ENCODE assay signal across 17 mouse cellular contexts in genomic region chr15:78873803-78874435, GRCm38 (mm10). TPM values are rescaled to one million over a fixed set of nuclear protein-coding genes. Genes with fewer than 3 reads are reported as not detected.
A peak's percentile ranks its signal among the peaks of the same experiment; 100 is the strongest.
DNase-seq lines count a peak whose midpoint lies in the region; ATAC-seq and TF ChIP-seq lines count a peak whose summit lies in the region.
"Had no signal": no experiment of that assay in that cellular context is flagged by ENCODE, and none has a peak within 500 bp of the region (broad histone marks: within the 10 kb centered on the region; RNA-seq: fewer than 3 reads in every experiment).

No protein-coding gene starts in this region.

- H3K4me2 ChIP-seq in hindbrain, embryonic 14.5 days (replicated peaks): no peak overlapping the region
- H3K4me2 ChIP-seq in midbrain, embryonic 15.5 days: no peak overlapping the region
- H3K4me2 ChIP-seq in hindbrain, postnatal 0 days (ENCODE audit: low read depth, low read length): no peak overlapping the region
- H3K4me2 ChIP-seq: limb, embryonic 12.5 days had no signal

- H3K27me3 ChIP-seq in hindbrain, embryonic 10.5 days (ENCODE audit: insufficient read depth, poor library complexity, severe bottlenecking): no peaks in the 10 kb centered on the region
- H3K27me3 ChIP-seq in hindbrain, embryonic 14.5 days (ENCODE audit: control insufficient read depth, insufficient read depth, low read length): no peaks in the 10 kb centered on the region
- no peaks in the 10 kb centered on the region for H3K27me3 ChIP-seq in midbrain, embryonic 10.5 days (ENCODE audit: low read depth, poor library complexity, severe bottlenecking)
- no peaks in the 10 kb centered on the region for H3K27me3 ChIP-seq in midbrain, embryonic 15.5 days (replicated peaks)
- H3K27me3 ChIP-seq in embryonic facial prominence, embryonic 10.5 days (replicated peaks; ENCODE audit: low read depth, poor library complexity, severe bottlenecking): peaks cover 6% of the 10 kb centered on the region
- H3K27me3 ChIP-seq in hindbrain, postnatal 0 days (ENCODE audit: insufficient read depth, low read length): no peaks in the 10 kb centered on the region
- H3K27me3 ChIP-seq: limb, embryonic 12.5 days had no signal

- no peak for ATAC-seq in hindbrain, embryonic 14.5 days (ENCODE audit: low FRiP score)
- ATAC-seq in midbrain, embryonic 15.5 days (replicated peaks): no peak
- no peak for ATAC-seq in hindbrain, postnatal 0 days
- ATAC-seq in megakaryocyte-erythroid progenitor cell, adult 5-6 weeks (replicated peaks; ENCODE audit: low FRiP score, low TSS enrichment, poor library complexity, severe bottlenecking): no peak

- peak overlapping the region; percentile 70; the same call in 1 of the 2 replicates for H3K27ac ChIP-seq in hindbrain, embryonic 10.5 days
- H3K27ac ChIP-seq in hindbrain, embryonic 14.5 days: no peak overlapping the region
- H3K27ac ChIP-seq in midbrain, embryonic 10.5 days (replicated peaks): peak overlapping the region; percentile 52; the same call in 1 of the 2 replicates
- H3K27ac ChIP-seq in midbrain, embryonic 15.5 days: no peak overlapping the region
- H3K27ac ChIP-seq in embryonic facial prominence, embryonic 10.5 days (replicated peaks): peak overlapping the region; percentile 48; the same call in 1 of the 2 replicates
- H3K27ac ChIP-seq in hindbrain, postnatal 0 days: no peak overlapping the region
- H3K27ac ChIP-seq: kidney, postnatal 0 days; limb, embryonic 12.5 days; macrophage had no signal

- DNase-seq in hindbrain, embryonic 10.5 days (ENCODE audit: low spot score): no peak
- no peak for DNase-seq in hindbrain, embryonic 14.5 days (ENCODE audit: low spot score)
- DNase-seq in midbrain, embryonic 10.5 days (ENCODE audit: low spot score): no peak
- DNase-seq in embryonic facial prominence, embryonic 10.5 days (ENCODE audit: low spot score): no peak
- DNase-seq in hindbrain, postnatal 0 days (ENCODE audit: low spot score): peak; percentile 60
- no peak for DNase-seq in embryo, embryonic 11 days
- DNase-seq: cerebellum, postnatal 36 days; gastrocnemius, postnatal 10 days; heart, postnatal 10 days; spleen, adult 18-20 months had no signal

- WGBS in hindbrain, embryonic 10.5 days: 52% methylated on average over 13 of the region's 13 CpGs
- whole genome bisulfite sequencing in hindbrain, embryonic 14.5 days: 50% methylated on average over 13 of the region's 13 CpGs
- WGBS in midbrain, embryonic 10.5 days: 53% methylated on average over 13 of the region's 13 CpGs
- WGBS in midbrain, embryonic 15.5 days: 48% methylated on average over 13 of the region's 13 CpGs
- 60% methylated on average over 13 of the region's 13 CpGs for WGBS in embryonic facial prominence, embryonic 10.5 days
- WGBS in hindbrain, postnatal 0 days: 37% methylated on average over 13 of the region's 13 CpGs

- no peaks in the 10 kb centered on the region for H3K9me3 ChIP-seq in hindbrain, embryonic 10.5 days
- H3K9me3 ChIP-seq in hindbrain, embryonic 14.5 days (ENCODE audit: control insufficient read depth, low read length): no peaks in the 10 kb centered on the region
- no peaks in the 10 kb centered on the region for H3K9me3 ChIP-seq in midbrain, embryonic 10.5 days (replicated peaks)
- H3K9me3 ChIP-seq in midbrain, embryonic 15.5 days: no peaks in the 10 kb centered on the region
- no peaks in the 10 kb centered on the region for H3K9me3 ChIP-seq in embryonic facial prominence, embryonic 10.5 days
- H3K9me3 ChIP-seq in hindbrain, postnatal 0 days (ENCODE audit: low read length): no peaks in the 10 kb centered on the region
- H3K9me3 ChIP-seq: limb, embryonic 12.5 days had no signal

- peaks cover 60% of the 10 kb centered on the region for H3K4me1 ChIP-seq in hindbrain, embryonic 10.5 days (replicated peaks)
- peaks cover 17% of the 10 kb centered on the region for H3K4me1 ChIP-seq in hindbrain, embryonic 14.5 days (replicated peaks; ENCODE audit: control insufficient read depth, insufficient read depth, low read length)
- H3K4me1 ChIP-seq in midbrain, embryonic 10.5 days: peaks cover 48% of the 10 kb centered on the region
- H3K4me1 ChIP-seq in midbrain, embryonic 15.5 days: peaks cover 22% of the 10 kb centered on the region
- H3K4me1 ChIP-seq in embryonic facial prominence, embryonic 10.5 days: peaks cover 46% of the 10 kb centered on the region
- H3K4me1 ChIP-seq in hindbrain, postnatal 0 days (ENCODE audit: insufficient read depth, low read length): 0 out of 2 replicates have a peak, but pooled peaks cover 4% of the 10 kb centered on the region

- no peak overlapping the region for H3K9ac ChIP-seq in hindbrain, embryonic 14.5 days
- H3K9ac ChIP-seq in midbrain, embryonic 15.5 days: no peak overlapping the region
- no peak overlapping the region for H3K9ac ChIP-seq in hindbrain, postnatal 0 days (replicated peaks; ENCODE audit: low read length)
- H3K9ac ChIP-seq: limb, embryonic 12.5 days had no signal

- no peaks in the 10 kb centered on the region for H3K36me3 ChIP-seq in hindbrain, embryonic 10.5 days
- no peaks in the 10 kb centered on the region for H3K36me3 ChIP-seq in hindbrain, embryonic 14.5 days (replicated peaks; ENCODE audit: control insufficient read depth, insufficient read depth)
- no peaks in the 10 kb centered on the region for H3K36me3 ChIP-seq in midbrain, embryonic 10.5 days
- H3K36me3 ChIP-seq in midbrain, embryonic 15.5 days (replicated peaks): no peaks in the 10 kb centered on the region
- no peaks in the 10 kb centered on the region for H3K36me3 ChIP-seq in embryonic facial prominence, embryonic 10.5 days (replicated peaks)
- no peaks in the 10 kb centered on the region for H3K36me3 ChIP-seq in hindbrain, postnatal 0 days (ENCODE audit: insufficient read depth, low read length)
- H3K36me3 ChIP-seq: limb, embryonic 12.5 days had no signal

- TF ChIP-seq CTCF in hindbrain, postnatal 0 days (IDR thresholded peaks at IDR 0.05; ENCODE audit: low read depth): peak; percentile 40; the same call in 1 of the 2 replicates

- H3K4me3 ChIP-seq in hindbrain, embryonic 10.5 days: 0 out of 2 replicates have a peak overlapping the region, but pooled peaks have one; percentile 11
- H3K4me3 ChIP-seq in hindbrain, embryonic 14.5 days (replicated peaks; ENCODE audit: low read length): no peak overlapping the region
- H3K4me3 ChIP-seq in midbrain, embryonic 10.5 days: no peak overlapping the region
- no peak overlapping the region for H3K4me3 ChIP-seq in midbrain, embryonic 15.5 days
- no peak overlapping the region for H3K4me3 ChIP-seq in embryonic facial prominence, embryonic 10.5 days
- H3K4me3 ChIP-seq in hindbrain, postnatal 0 days (ENCODE audit: low read length): no peak overlapping the region
- H3K4me3 ChIP-seq: limb, embryonic 12.5 days had no signal

RNA-seq across cellular contexts. Expression of gene Gga1, which starts 3.1 kb away (rescaled TPM):
- polyA plus RNA-seq in hindbrain, embryonic 10.5 days (2016; fragmentation: Nextera tagmentation; extraction: Ambion mirVana): 51.1 and 60.7 TPM in 2 replicates
- polyA plus RNA-seq in hindbrain, embryonic 14.5 days (2014; fragmentation: Nextera tagmentation; extraction: Ambion mirVana): 40.1 and 43.0 TPM in 2 replicates
- 47.1 and 52.8 TPM in 2 replicates for polyA plus RNA-seq in midbrain, embryonic 10.5 days (2016; fragmentation: Nextera tagmentation; extraction: Ambion mirVana)
- 50.7 and 50.8 TPM in 2 replicates for polyA plus RNA-seq in midbrain, embryonic 15.5 days (2015; fragmentation: Nextera tagmentation; extraction: Ambion mirVana)
- 52.0 and 53.5 TPM in 2 replicates for polyA plus RNA-seq in embryonic facial prominence, embryonic 10.5 days (2016; fragmentation: Nextera tagmentation; extraction: Ambion mirVana)
- total RNA-seq in hindbrain, postnatal 0 days (2014; rRNA removed): 40.0 and 47.1 TPM in 2 replicates
- 40.1 and 41.2 TPM in 2 replicates for polyA plus RNA-seq in hindbrain, postnatal 0 days (2015; fragmentation: Nextera tagmentation; extraction: Ambion mirVana)
- total RNA-seq in megakaryocyte-erythroid progenitor cell, adult 5-6 weeks (2014; fragmentation: Nextera tagmentation): 30.0 and 47.6 TPM in 2 replicates
- 7.8 and 10.9 TPM in 2 replicates for total RNA-seq in megakaryocyte-erythroid progenitor cell, adult 5-6 weeks (2017)

RNA-seq across cellular contexts. Expression of gene Lgals2, which starts 18.6 kb away (rescaled TPM):
- not detected in 2 replicates for polyA plus RNA-seq in hindbrain, embryonic 10.5 days (2016; fragmentation: Nextera tagmentation; extraction: Ambion mirVana)
- polyA plus RNA-seq in hindbrain, embryonic 14.5 days (2014; fragmentation: Nextera tagmentation; extraction: Ambion mirVana): not detected in 2 replicates
- polyA plus RNA-seq in midbrain, embryonic 10.5 days (2016; fragmentation: Nextera tagmentation; extraction: Ambion mirVana): not detected in 2 replicates
- 0.31 TPM in 1 of 2 replicates, not detected in the other for polyA plus RNA-seq in midbrain, embryonic 15.5 days (2015; fragmentation: Nextera tagmentation; extraction: Ambion mirVana)
- polyA plus RNA-seq in embryonic facial prominence, embryonic 10.5 days (2016; fragmentation: Nextera tagmentation; extraction: Ambion mirVana): not detected in 2 replicates
- not detected in 2 replicates for total RNA-seq in hindbrain, postnatal 0 days (2014; rRNA removed)
- polyA plus RNA-seq in hindbrain, postnatal 0 days (2015; fragmentation: Nextera tagmentation; extraction: Ambion mirVana): not detected in 2 replicates
- total RNA-seq in megakaryocyte-erythroid progenitor cell, adult 5-6 weeks (2014; fragmentation: Nextera tagmentation): not detected in 2 replicates
- not detected in 2 replicates for total RNA-seq in megakaryocyte-erythroid progenitor cell, adult 5-6 weeks (2017)
- total RNA-seq: CH12.LX; gastrocnemius, postnatal 10 days; layer of hippocampus, postnatal 25 days had no signal
- polyA plus RNA-seq: limb, embryonic 12.5 days; macrophage had no signal

RNA-seq across cellular contexts. Expression of gene Gm49510, which starts 25.5 kb away (rescaled TPM):
- polyA plus RNA-seq in hindbrain, embryonic 10.5 days (2016; fragmentation: Nextera tagmentation; extraction: Ambion mirVana): 0.29 and 0.38 TPM in 2 replicates
- 0.16 TPM in 1 of 2 replicates, not detected in the other for polyA plus RNA-seq in hindbrain, embryonic 14.5 days (2014; fragmentation: Nextera tagmentation; extraction: Ambion mirVana)
- polyA plus RNA-seq in midbrain, embryonic 10.5 days (2016; fragmentation: Nextera tagmentation; extraction: Ambion mirVana): 0.12 TPM in 1 of 2 replicates, not detected in the other
- not detected in 2 replicates for polyA plus RNA-seq in midbrain, embryonic 15.5 days (2015; fragmentation: Nextera tagmentation; extraction: Ambion mirVana)
- polyA plus RNA-seq in embryonic facial prominence, embryonic 10.5 days (2016; fragmentation: Nextera tagmentation; extraction: Ambion mirVana): 0.34 and 0.74 TPM in 2 replicates
- 0.72 TPM in 1 of 2 replicates, not detected in the other for total RNA-seq in hindbrain, postnatal 0 days (2014; rRNA removed)
- not detected in 2 replicates for polyA plus RNA-seq in hindbrain, postnatal 0 days (2015; fragmentation: Nextera tagmentation; extraction: Ambion mirVana)
- total RNA-seq in megakaryocyte-erythroid progenitor cell, adult 5-6 weeks (2014; fragmentation: Nextera tagmentation): not detected in 2 replicates
- 2.6 TPM in 1 of 2 replicates, not detected in the other for total RNA-seq in megakaryocyte-erythroid progenitor cell, adult 5-6 weeks (2017)
- total RNA-seq: gastrocnemius, postnatal 10 days; heart, postnatal 10 days; layer of hippocampus, postnatal 25 days had no signal
- polyA plus RNA-seq: macrophage had no signal

RNA-seq across cellular contexts. Expression of gene Sh3bp1, which starts 25.6 kb away (rescaled TPM):
- polyA plus RNA-seq in hindbrain, embryonic 10.5 days (2016; fragmentation: Nextera tagmentation; extraction: Ambion mirVana): 23.8 and 24.7 TPM in 2 replicates
- polyA plus RNA-seq in hindbrain, embryonic 14.5 days (2014; fragmentation: Nextera tagmentation; extraction: Ambion mirVana): 3.7 and 5.5 TPM in 2 replicates
- 16.5 and 18.7 TPM in 2 replicates for polyA plus RNA-seq in midbrain, embryonic 10.5 days (2016; fragmentation: Nextera tagmentation; extraction: Ambion mirVana)
- 3.6 and 4.2 TPM in 2 replicates for polyA plus RNA-seq in midbrain, embryonic 15.5 days (2015; fragmentation: Nextera tagmentation; extraction: Ambion mirVana)
- polyA plus RNA-seq in embryonic facial prominence, embryonic 10.5 days (2016; fragmentation: Nextera tagmentation; extraction: Ambion mirVana): 35.6 and 36.1 TPM in 2 replicates
- total RNA-seq in hindbrain, postnatal 0 days (2014; rRNA removed): 2.4 and 6.2 TPM in 2 replicates
- 4.4 and 5.5 TPM in 2 replicates for polyA plus RNA-seq in hindbrain, postnatal 0 days (2015; fragmentation: Nextera tagmentation; extraction: Ambion mirVana)
- 31.8 and 53.7 TPM in 2 replicates for total RNA-seq in megakaryocyte-erythroid progenitor cell, adult 5-6 weeks (2014; fragmentation: Nextera tagmentation)
- 11.4 and 11.6 TPM in 2 replicates for total RNA-seq in megakaryocyte-erythroid progenitor cell, adult 5-6 weeks (2017)

RNA-seq across cellular contexts. Expression of gene Cdc42ep1, which starts 31.5 kb away (rescaled TPM):
- 19.2 and 19.4 TPM in 2 replicates for polyA plus RNA-seq in hindbrain, embryonic 10.5 days (2016; fragmentation: Nextera tagmentation; extraction: Ambion mirVana)
- polyA plus RNA-seq in hindbrain, embryonic 14.5 days (2014; fragmentation: Nextera tagmentation; extraction: Ambion mirVana): 10.7 and 11.2 TPM in 2 replicates
- polyA plus RNA-seq in midbrain, embryonic 10.5 days (2016; fragmentation: Nextera tagmentation; extraction: Ambion mirVana): 12.9 and 14.3 TPM in 2 replicates
- 13.1 and 15.7 TPM in 2 replicates for polyA plus RNA-seq in midbrain, embryonic 15.5 days (2015; fragmentation: Nextera tagmentation; extraction: Ambion mirVana)
- polyA plus RNA-seq in embryonic facial prominence, embryonic 10.5 days (2016; fragmentation: Nextera tagmentation; extraction: Ambion mirVana): 19.9 and 20.8 TPM in 2 replicates
- 20.6 and 22.5 TPM in 2 replicates for total RNA-seq in hindbrain, postnatal 0 days (2014; rRNA removed)
- 18.1 TPM in 2 replicates for polyA plus RNA-seq in hindbrain, postnatal 0 days (2015; fragmentation: Nextera tagmentation; extraction: Ambion mirVana)
- total RNA-seq in megakaryocyte-erythroid progenitor cell, adult 5-6 weeks (2014; fragmentation: Nextera tagmentation): 0.77 TPM in 1 of 2 replicates, not detected in the other
- not detected in 2 replicates for total RNA-seq in megakaryocyte-erythroid progenitor cell, adult 5-6 weeks (2017)
- total RNA-seq: CH12.LX had no signal
- polyA plus RNA-seq: macrophage had no signal

Comparison
In these comparisons a context has a peak if more than half of its experiments do, and no peak if none do; other contexts are left out.
1. H3K27ac ChIP-seq: peak in hindbrain, embryonic 10.5 days (single experiment), midbrain, embryonic 10.5 days (single experiment) and embryonic facial prominence, embryonic 10.5 days (single experiment); none in hindbrain, embryonic 14.5 days (single experiment), midbrain, embryonic 15.5 days (single experiment) and hindbrain, postnatal 0 days (single experiment).